Comparison of ENCODE assay signal across 8 mouse cellular contexts in the genomic region with DNA sequence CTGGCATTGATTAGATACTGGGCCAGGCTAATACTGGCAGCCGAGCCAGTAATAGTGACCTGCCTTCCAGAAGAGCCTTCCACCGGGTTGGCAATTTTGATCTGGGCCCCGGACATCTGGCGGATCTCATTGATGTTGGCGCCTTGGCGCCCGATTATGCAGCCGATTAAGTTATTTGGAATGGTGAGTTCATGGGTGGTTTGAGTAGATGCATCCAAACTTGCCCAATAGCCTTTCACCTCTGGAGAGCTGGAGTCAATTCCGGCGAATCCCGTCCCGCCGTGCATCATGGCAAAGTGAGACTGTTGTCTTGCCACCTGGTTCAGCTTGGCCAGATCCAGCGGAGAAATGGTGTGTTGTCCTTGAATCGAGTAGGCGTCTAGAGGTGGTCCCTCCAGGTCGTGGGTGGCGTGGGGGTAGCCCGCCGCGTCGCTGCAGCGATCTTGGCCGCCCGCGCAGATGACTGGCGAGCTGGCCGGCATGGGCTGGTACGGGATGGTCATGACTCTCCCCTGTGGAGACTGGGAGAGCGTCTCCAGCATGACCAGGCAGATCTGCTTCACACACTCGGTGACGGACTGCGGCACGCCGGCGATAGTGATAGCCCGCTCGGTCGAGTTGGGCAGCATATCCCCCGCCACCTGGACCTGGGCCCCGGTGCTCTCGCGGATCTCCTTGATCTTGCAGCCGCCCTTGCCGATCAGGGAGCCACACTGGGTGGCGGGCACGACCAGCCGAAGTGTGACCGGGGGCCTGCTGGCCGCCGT. TPM values are rescaled to one million over a fixed set of nuclear protein-coding genes. Genes with fewer than 3 reads are reported as not detected.
A peak's percentile ranks its signal among the peaks of the same experiment; 100 is the strongest.
DNase-seq lines count a peak whose midpoint lies in the region; ATAC-seq and TF ChIP-seq lines count a peak whose summit lies in the region.

No protein-coding gene starts in this region.

- no peaks in the 10 kb centered on the region; the same call in 1 of the 2 replicates for H3K36me3 ChIP-seq in kidney, adult 2 months (ENCODE audit: control insufficient read depth, insufficient read depth, low read length)
- peaks cover 4% of the 10 kb centered on the region; the same call in 1 of the 2 replicates for H3K36me3 ChIP-seq in liver, adult 2 months (ENCODE audit: control insufficient read depth, insufficient read depth, low read length)
- H3K36me3 ChIP-seq in midbrain, embryonic 16.5 days (ENCODE audit: control insufficient read depth, insufficient read depth, low read length) = peaks cover 4% of the 10 kb centered on the region

- no peaks in the 10 kb centered on the region for H3K27me3 ChIP-seq in kidney, adult 2 months (replicated peaks; ENCODE audit: control insufficient read depth, insufficient read depth, low read length)
- H3K27me3 ChIP-seq in liver, adult 2 months (ENCODE audit: control insufficient read depth, insufficient read depth, low read length) = no peaks in the 10 kb centered on the region
- H3K27me3 ChIP-seq in midbrain, embryonic 16.5 days (ENCODE audit: control insufficient read depth, insufficient read depth, low read depth, low read length) = no peaks in the 10 kb centered on the region

- H3K4me2 ChIP-seq in midbrain, embryonic 16.5 days (ENCODE audit: low read length) = peak overlapping the region; percentile 90

- ATAC-seq in midbrain, embryonic 16.5 days = peak; percentile 12; the same call in 1 of the 2 replicates

- H3K9ac ChIP-seq in liver, adult 2 months (ENCODE audit: low read depth, low read length) = peak overlapping the region; percentile 87
- H3K9ac ChIP-seq in midbrain, embryonic 16.5 days (ENCODE audit: low read depth, low read length) = peak overlapping the region; percentile 97

- TF ChIP-seq CTCF in cortical plate, adult 2 months (IDR thresholded peaks at IDR 0.05; ENCODE audit: extremely low read depth, insufficient read depth, low read length) = no peak
- no peak for TF ChIP-seq CTCF in kidney, adult 2 months (conservative IDR thresholded peaks at IDR 0.05; ENCODE audit: insufficient read depth, insufficient read length, low read depth, low read length)
- TF ChIP-seq CTCF in liver, adult 2 months (IDR thresholded peaks at IDR 0.05; ENCODE audit: low read depth, low read length) = no peak

- H3K4me1 ChIP-seq in cortical plate, adult 2 months (ENCODE audit: control insufficient read depth, insufficient read depth, low read length) = peaks cover 4% of the 10 kb centered on the region
- H3K4me1 ChIP-seq in kidney, adult 2 months (ENCODE audit: control insufficient read depth, insufficient read depth, low read length) = peaks cover 16% of the 10 kb centered on the region
- peaks cover 10% of the 10 kb centered on the region for H3K4me1 ChIP-seq in liver, adult 2 months (ENCODE audit: control insufficient read depth, insufficient read depth, low read length)
- peaks cover 28% of the 10 kb centered on the region for H3K4me1 ChIP-seq in midbrain, embryonic 16.5 days (ENCODE audit: control insufficient read depth, insufficient read depth, low read length)

- no peak; the same call in 1 of the 2 replicates for TF ChIP-seq POLR2A in cortical plate, adult 2 months (IDR thresholded peaks at IDR 0.05; ENCODE audit: extremely low read depth, insufficient read depth, low read length)
- no peak for TF ChIP-seq POLR2A in kidney, adult 2 months (IDR thresholded peaks at IDR 0.05; ENCODE audit: low read depth, low read length)
- no peak for TF ChIP-seq POLR2A in liver, adult 2 months (IDR thresholded peaks at IDR 0.05; ENCODE audit: extremely low read depth, insufficient read depth, low read length)

- peak overlapping the region; percentile 85 for H3K27ac ChIP-seq in cortical plate, adult 2 months (ENCODE audit: insufficient read depth, low read length)
- H3K27ac ChIP-seq in kidney, adult 2 months (ENCODE audit: insufficient read depth, low read depth, low read length) = peak overlapping the region; percentile 97
- H3K27ac ChIP-seq in liver, adult 2 months (replicated peaks; ENCODE audit: insufficient read depth, low read depth, low read length) = peak overlapping the region; percentile 83
- peak overlapping the region; percentile 100 for H3K27ac ChIP-seq in midbrain, embryonic 16.5 days (ENCODE audit: low read length)

- peak overlapping the region; percentile 95 for H3K4me3 ChIP-seq in cortical plate, adult 2 months (ENCODE audit: insufficient read depth, low read length)
- H3K4me3 ChIP-seq in kidney, adult 2 months (ENCODE audit: insufficient read depth, low read depth, low read length) = peak overlapping the region; percentile 94
- peak overlapping the region; percentile 78 for H3K4me3 ChIP-seq in liver, adult 2 months (ENCODE audit: insufficient read depth, low read depth, low read length)
- H3K4me3 ChIP-seq in midbrain, embryonic 16.5 days (ENCODE audit: low read depth, low read length) = peak overlapping the region; percentile 92

- under 1% methylated on average over 51 of the region's 51 CpGs for WGBS in kidney, adult 2 months
- under 1% methylated on average over 51 of the region's 51 CpGs for WGBS in liver, adult 2 months
- WGBS in midbrain, embryonic 16.5 days = under 1% methylated on average over 51 of the region's 51 CpGs

- H3K79me2 ChIP-seq in liver, adult 2 months (ENCODE audit: control insufficient read depth, insufficient read depth, low read length) = peaks cover 12% of the 10 kb centered on the region; the same call in 1 of the 2 replicates

- peak; percentile 71 to 86 for DNase-seq in adrenal gland, adult (ENCODE audit: inconsistent age in 2 of 2, low spot score in 1 of 2)
- DNase-seq in adrenal gland, adult 2 months = no peak
- DNase-seq in gastrocnemius, postnatal 25 days = peak; percentile 44
- peak; percentile 55 for DNase-seq in kidney, adult 2 months
- peak; percentile 83 for DNase-seq in liver, adult 2 months (ENCODE audit: extremely low read depth, low read depth, low spot score)
- peak; percentile 68 to 86 for DNase-seq in spleen, postnatal 4 days (ENCODE audit: low spot score in 2 of 2)

- no peaks in the 10 kb centered on the region for H3K9me3 ChIP-seq in midbrain, embryonic 16.5 days (replicated peaks; ENCODE audit: control insufficient read depth, low read length, poor library complexity, severe bottlenecking)

RNA-seq across cellular contexts. Expression of gene Pcbp1, which starts 1.1 kb away (rescaled TPM):
- total RNA-seq in adrenal gland, adult 2 months (2021) = 100 to 1,000 TPM; 320 to 331 TPM
- 379 and 483 TPM in 2 replicates for polyA plus RNA-seq in adrenal gland, adult 2 months (2012; rRNA removed)
- 158 and 165 TPM in 2 replicates for polyA plus RNA-seq in cortical plate, adult 2 months (2012; rRNA removed)
- 100 to 1,000 TPM in 1 of 2 experiments, 10 to 100 TPM in 1; 99.7 to 116 TPM for total RNA-seq in gastrocnemius, postnatal 25 days (2021)
- polyA plus RNA-seq in kidney, adult 2 months (2012; rRNA removed) = 165 and 166 TPM in 2 replicates
- total RNA-seq in liver, adult 2 months (2014; rRNA removed) = 38.2 and 59.7 TPM in 2 replicates
- polyA plus RNA-seq in liver, adult 2 months (2012; rRNA removed) = 119 and 138 TPM in 2 replicates
- 190 and 269 TPM in 2 replicates for polyA plus RNA-seq in midbrain, embryonic 16.5 days (2015; fragmentation: Nextera tagmentation; extraction: Ambion mirVana)
